Mouse (Mus musculus): ENCODE results near the gene Ciart. TPM values are rescaled to one million over a fixed set of nuclear protein-coding genes. Genes with fewer than 3 reads are reported as not detected.
A peak's percentile ranks its signal among the peaks of the same experiment; 100 is the strongest.
"Not testable (repeated sequence)": the region's sequence is repeated elsewhere in the genome, so short reads cannot be mapped to it uniquely, and the experiment has no call there.

The Ciart gene
- polyA plus RNA-seq, 1 experiment from 2014 or later: 4.3 TPM

GRCm38 (mm10) chr3:95857050-95857449, 25.0 kb downstream of the Ciart start:
- H3K27me3 ChIP-seq; H3K27ac ChIP-seq; H3K9me3 ChIP-seq; H3K4me2 ChIP-seq; ATAC-seq (ENCODE audit: low FRiP score); H3K9ac ChIP-seq; H3K4me3 ChIP-seq: not testable (repeated sequence)
- 91% methylated on average over 1 of the region's 1 CpGs for WGBS
- Histone ChIP-seq H3K4me1 (replicated peaks) (peaks cover 12% of the 10 kb centered on the region), H3K36me3 (peaks cover 15% of the 10 kb centered on the region)

DNA sequence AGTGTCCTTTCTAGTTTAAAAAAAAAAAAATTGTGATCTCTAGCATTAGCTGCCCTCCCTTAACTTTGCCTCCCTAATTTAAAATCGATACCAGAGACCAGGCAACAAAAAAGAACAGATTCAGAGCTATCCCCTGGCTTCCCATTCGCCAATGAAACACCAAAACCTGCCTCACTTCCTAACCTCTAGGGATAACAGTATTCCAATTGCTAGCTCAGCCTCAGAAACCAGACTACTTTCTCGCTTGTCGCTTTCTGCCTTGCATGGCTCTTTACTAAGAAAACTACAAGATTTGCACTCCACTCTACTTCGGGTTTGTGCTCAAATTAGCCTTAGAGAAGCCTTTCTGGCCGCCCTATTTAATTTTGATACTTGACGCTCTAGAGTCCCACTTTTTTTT, 25.9 kb downstream of the Ciart start:
- H3K36me3 ChIP-seq: peaks cover 20% of the 10 kb centered on the region
- H3K4me2 ChIP-seq: peak overlapping the region; percentile 74
- 30% methylated on average over 7 of the region's 7 CpGs for WGBS
- peak overlapping the region; percentile 86 for H3K4me3 ChIP-seq
- peak; percentile 16; the same call in 1 of the 2 replicates for ATAC-seq (ENCODE audit: low FRiP score)
- no peaks in the 10 kb centered on the region for H3K9me3 ChIP-seq
- H3K27ac ChIP-seq: peak overlapping the region; percentile 83
- H3K4me1 ChIP-seq (replicated peaks): peaks cover 12% of the 10 kb centered on the region
- H3K27me3 ChIP-seq: no peaks in the 10 kb centered on the region
- H3K9ac ChIP-seq: peak overlapping the region; percentile 82

DNA sequence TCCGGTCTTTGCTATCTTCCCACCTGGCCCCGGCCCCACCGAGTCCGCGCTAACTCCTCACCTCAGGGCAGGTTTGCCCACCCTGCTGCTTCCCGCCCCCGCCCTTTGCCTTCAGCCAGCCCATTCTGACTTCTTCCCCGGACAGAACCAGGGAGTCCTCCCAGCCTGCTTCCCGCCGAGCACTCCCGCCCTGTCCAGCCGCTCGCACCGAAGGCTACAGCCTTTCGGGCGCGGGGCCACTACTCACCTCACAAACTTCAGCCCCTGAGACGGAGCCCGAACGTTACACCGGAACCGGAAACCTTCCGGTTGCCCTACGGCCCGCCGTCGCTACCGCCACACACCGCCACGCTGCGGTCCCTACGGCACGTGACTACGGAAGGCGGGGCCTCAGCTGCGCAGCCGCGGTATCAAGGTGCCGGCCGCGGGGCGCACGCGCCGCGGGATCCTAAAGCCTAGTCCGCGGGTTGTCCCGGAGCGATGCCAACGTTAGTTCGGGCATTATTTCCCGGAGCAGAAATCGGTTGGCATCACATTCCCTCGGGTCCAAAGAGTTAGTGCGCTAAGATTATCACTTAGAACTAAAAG, 26.5 kb downstream of the Ciart start, which contains the start of gene Prpf3:
Gene Prpf3 (minus strand): TSS at position 384 of the 588 bp plus-strand sequence.
- peak within 1 kb of the TSS; percentile 83 for H3K27ac ChIP-seq
- peak within 1 kb of the TSS; percentile 74 for H3K4me2 ChIP-seq
- H3K9me3 ChIP-seq: no peaks in the 10 kb centered on the region
- peak within 1 kb of the TSS; percentile 86 for H3K4me3 ChIP-seq
- peak within 1 kb of the TSS; percentile 82 for H3K9ac ChIP-seq
- under 1% methylated on average over 54 of the region's 56 CpGs for WGBS
- H3K36me3 ChIP-seq: peaks cover 26% of the 10 kb centered on the region
- ATAC-seq (ENCODE audit: low FRiP score): peak; percentile 99
- H3K4me1 ChIP-seq (replicated peaks): peaks cover 12% of the 10 kb centered on the region
- H3K27me3 ChIP-seq: no peaks in the 10 kb centered on the region

DNA sequence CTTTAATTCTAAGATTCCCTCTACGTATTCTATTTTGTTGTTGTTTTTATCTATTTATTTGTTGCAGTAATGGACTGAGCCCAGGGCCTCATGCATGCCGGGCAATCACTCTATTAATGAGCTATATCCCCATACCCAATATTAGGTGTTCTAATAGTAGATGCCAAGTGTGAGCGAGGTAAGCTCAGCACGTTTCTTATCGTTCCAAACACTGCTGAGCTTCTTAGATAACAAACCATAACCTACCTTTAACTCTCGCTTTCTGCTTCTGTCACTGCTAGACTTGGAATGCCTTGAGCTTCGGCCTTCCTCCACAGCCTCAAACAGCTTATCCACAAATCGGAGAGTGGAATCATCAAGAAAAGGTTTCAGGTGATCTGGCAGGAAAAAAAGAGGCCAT, 30.7 kb downstream of the Ciart start:
- ATAC-seq (ENCODE audit: low FRiP score): no peak
- Histone ChIP-seq H3K4me2 (no peak overlapping the region), H3K27me3 (no peaks in the 10 kb centered on the region), H3K27ac (no peak overlapping the region), H3K4me3 (no peak overlapping the region), H3K36me3 (peaks cover 68% of the 10 kb centered on the region), H3K4me1 (replicated peaks) (peaks cover 12% of the 10 kb centered on the region), H3K9ac (no peak overlapping the region), H3K9me3 (no peaks in the 10 kb centered on the region)
- WGBS: 98% methylated on average over 8 of the region's 8 CpGs

DNA sequence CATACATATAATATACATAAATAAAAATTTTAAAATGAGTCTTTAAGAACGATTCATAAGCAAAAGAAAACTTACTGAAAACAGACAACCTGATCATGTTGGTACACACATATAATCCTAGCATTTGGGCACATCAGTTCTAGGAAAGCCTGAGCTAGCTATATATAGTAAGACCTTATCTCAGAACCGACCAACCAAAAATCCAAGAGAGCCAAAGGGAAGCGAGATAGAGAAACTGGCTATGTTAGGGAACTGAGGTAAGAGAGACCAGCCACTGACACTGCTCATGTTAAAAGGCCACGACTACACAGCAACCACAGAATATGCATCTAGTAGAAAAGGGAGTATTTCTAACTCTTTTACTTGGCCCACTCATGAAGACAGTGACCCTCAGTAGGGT, 31.4 kb downstream of the Ciart start:
- Histone ChIP-seq H3K4me3 (no peak overlapping the region), H3K4me1 (replicated peaks) (peaks cover 9% of the 10 kb centered on the region), H3K27me3 (no peaks in the 10 kb centered on the region), H3K4me2 (no peak overlapping the region), H3K27ac (no peak overlapping the region), H3K9me3 (no peaks in the 10 kb centered on the region), H3K9ac (no peak overlapping the region), H3K36me3 (peaks cover 74% of the 10 kb centered on the region)
- 94% methylated on average over 4 of the region's 4 CpGs for WGBS
- no peak for ATAC-seq (ENCODE audit: low FRiP score)

GRCm38 (mm10) chr3:95842503-95843214, 39.4 kb downstream of the Ciart start:
- no peak overlapping the region for H3K27ac ChIP-seq
- H3K9ac ChIP-seq: no peak overlapping the region
- H3K27me3 ChIP-seq: no peaks in the 10 kb centered on the region
- H3K4me3 ChIP-seq: no peak overlapping the region
- ATAC-seq (ENCODE audit: low FRiP score): no peak
- no peaks in the 10 kb centered on the region for H3K9me3 ChIP-seq
- no peak overlapping the region for H3K4me2 ChIP-seq
- peaks cover 85% of the 10 kb centered on the region for H3K36me3 ChIP-seq
- H3K4me1 ChIP-seq (replicated peaks): no peaks in the 10 kb centered on the region
- 92% methylated on average over 3 of the region's 3 CpGs for WGBS

DNA sequence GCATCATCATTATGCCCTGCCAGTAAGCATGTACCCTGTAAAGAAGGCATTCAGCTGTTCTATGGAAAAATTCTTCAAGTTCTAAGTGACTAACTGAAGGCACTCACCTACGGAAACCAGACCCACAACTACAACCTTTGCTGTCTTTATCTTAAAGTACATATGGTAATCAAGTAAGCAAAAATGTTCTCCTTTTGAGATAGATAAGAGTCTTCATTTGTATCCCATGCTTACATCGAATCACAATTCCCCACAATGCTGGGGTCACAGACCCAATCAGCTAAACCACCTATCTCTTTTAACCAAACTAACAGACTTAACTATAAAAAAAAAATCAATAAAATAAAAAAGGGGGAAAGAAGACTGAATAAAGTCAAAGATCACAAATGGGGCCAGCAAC, 42.8 kb downstream of the Ciart start:
- Histone ChIP-seq H3K9me3 (no peaks in the 10 kb centered on the region), H3K4me2 (no peak overlapping the region), H3K4me3 (no peak overlapping the region), H3K27ac (no peak overlapping the region), H3K27me3 (no peaks in the 10 kb centered on the region), H3K36me3 (peaks cover 77% of the 10 kb centered on the region), H3K9ac (no peak overlapping the region), H3K4me1 (replicated peaks) (no peaks in the 10 kb centered on the region)
- 92% methylated on average over 2 of the region's 2 CpGs for WGBS
- no peak for ATAC-seq (ENCODE audit: low FRiP score)

DNA sequence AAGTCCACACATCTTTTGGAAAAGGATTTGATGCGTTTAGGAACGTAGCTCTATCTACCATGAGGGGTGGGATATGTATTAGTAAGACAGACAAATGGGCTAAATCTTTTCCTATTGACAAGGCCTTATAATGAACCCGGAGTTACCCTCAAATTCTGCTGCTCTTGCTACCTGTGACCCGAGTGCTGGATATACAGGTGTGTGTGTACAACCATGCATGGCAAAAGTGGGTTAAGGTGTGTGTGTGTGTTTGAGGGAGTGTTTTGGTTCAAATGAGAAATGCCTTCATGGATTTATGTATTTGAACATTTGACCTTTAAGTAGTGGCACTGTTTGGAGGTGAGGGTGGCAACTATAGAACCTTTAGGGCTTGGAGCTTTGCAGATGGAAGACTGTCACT, 53.0 kb downstream of the Ciart start:
- H3K27me3 ChIP-seq: no peaks in the 10 kb centered on the region
- H3K4me3 ChIP-seq: no peak overlapping the region
- H3K27ac ChIP-seq: no peak overlapping the region
- H3K36me3 ChIP-seq: peaks cover 62% of the 10 kb centered on the region
- 97% methylated on average over 4 of the region's 4 CpGs for WGBS
- ATAC-seq (ENCODE audit: low FRiP score): no peak
- H3K4me2 ChIP-seq: no peak overlapping the region
- H3K9me3 ChIP-seq: no peaks in the 10 kb centered on the region
- no peaks in the 10 kb centered on the region for H3K4me1 ChIP-seq (replicated peaks)
- H3K9ac ChIP-seq: no peak overlapping the region

Other genes with a start within 250 kb of the Ciart start
- 49.3 and 54.2 TPM in 2 replicates for gene Mcl1, start 223.5 kb downstream of the Ciart start, polyA plus RNA-seq (2015; fragmentation: Nextera tagmentation; extraction: Ambion mirVana)
- gene Adamtsl4, start 194.3 kb downstream of the Ciart start, polyA plus RNA-seq (2015; fragmentation: Nextera tagmentation; extraction: Ambion mirVana): 0.98 and 1.0 TPM in 2 replicates
- 12.9 and 13.4 TPM in 2 replicates for gene Ecm1, start 142.7 kb downstream of the Ciart start, polyA plus RNA-seq (2015; fragmentation: Nextera tagmentation; extraction: Ambion mirVana)
- 41.0 and 44.9 TPM in 2 replicates for gene Tars2, start 122.0 kb downstream of the Ciart start, polyA plus RNA-seq (2015; fragmentation: Nextera tagmentation; extraction: Ambion mirVana)
- gene Rprd2, start 63.4 kb downstream of the Ciart start, polyA plus RNA-seq (2015; fragmentation: Nextera tagmentation; extraction: Ambion mirVana): 23.8 and 24.4 TPM in 2 replicates
- gene Prpf3, start 26.4 kb downstream of the Ciart start, polyA plus RNA-seq (2015; fragmentation: Nextera tagmentation; extraction: Ambion mirVana): 36.6 and 39.7 TPM in 2 replicates
- 331 and 342 TPM in 2 replicates for gene Mrps21, start 10.7 kb downstream of the Ciart start, polyA plus RNA-seq (2015; fragmentation: Nextera tagmentation; extraction: Ambion mirVana)
- gene BC028528, start 9.8 kb upstream of the Ciart start, polyA plus RNA-seq (2015; fragmentation: Nextera tagmentation; extraction: Ambion mirVana): 19.4 and 21.2 TPM in 2 replicates
- 32.4 and 40.8 TPM in 2 replicates for gene Aph1a, start 11.7 kb upstream of the Ciart start, polyA plus RNA-seq (2015; fragmentation: Nextera tagmentation; extraction: Ambion mirVana)
- gene Car14, start 22.4 kb upstream of the Ciart start, polyA plus RNA-seq (2015; fragmentation: Nextera tagmentation; extraction: Ambion mirVana): 6.5 and 10.9 TPM in 2 replicates
- gene Anp32e, start 47.0 kb upstream of the Ciart start, polyA plus RNA-seq (2015; fragmentation: Nextera tagmentation; extraction: Ambion mirVana): 167 and 175 TPM in 2 replicates
- 59.5 and 65.4 TPM in 2 replicates for gene Plekho1, start 113.8 kb upstream of the Ciart start, polyA plus RNA-seq (2015; fragmentation: Nextera tagmentation; extraction: Ambion mirVana)
- 62.9 and 64.0 TPM in 2 replicates for gene Vps45, start 176.2 kb upstream of the Ciart start, polyA plus RNA-seq (2015; fragmentation: Nextera tagmentation; extraction: Ambion mirVana)
- gene Otud7b, start 222.3 kb upstream of the Ciart start, polyA plus RNA-seq (2015; fragmentation: Nextera tagmentation; extraction: Ambion mirVana): 11.0 and 13.6 TPM in 2 replicates